Mouse (Mus musculus) myocyte (in vitro differentiated cells): Measurements from ENCODE around the gene Atp6v1g2. TPM values are rescaled to one million over a fixed set of nuclear protein-coding genes. Genes with fewer than 3 reads are reported as not detected.

ENCODE experiments used
- H3K27me3 ChIP-seq: one replicate; pipeline ENCODE4 v1.6.1; 2011; ENCODE audit not compliant: control insufficient read depth, insufficient read depth, insufficient read length
- H3K36me3 ChIP-seq: one replicate; pipeline ENCODE4 v1.6.1; 2011; ENCODE audit not compliant: control insufficient read depth, insufficient read depth
- H3K4me2 ChIP-seq: one replicate; pipeline ENCODE4 v1.6.1; 2011; ENCODE audit warnings: low read depth, control low read depth
- H3K4me3 ChIP-seq: one replicate; pipeline ENCODE4 v1.5.1; 2011; ENCODE audit warnings: mild to moderate bottlenecking, control low read depth, moderate library complexity
- H3K79me2 ChIP-seq: one replicate; pipeline ENCODE4 v1.6.1; 2011; ENCODE audit not compliant: control insufficient read depth, insufficient read depth
- H3ac ChIP-seq: one replicate; pipeline ENCODE4 v1.6.1; 2011; ENCODE audit not compliant: control insufficient read depth, insufficient read length
- CEBPB ChIP-seq: IDR thresholded peaks from 2 replicates; pipeline ENCODE4 v1.6.1; 2011; ENCODE audit warnings: mild to moderate bottlenecking, moderate library complexity; ENCODE audit not compliant: poor library complexity, insufficient read depth, severe bottlenecking
- E2F4 ChIP-seq: IDR thresholded peaks from one replicate; pipeline ENCODE4 v1.6.1; 2011; ENCODE audit warnings: mild to moderate bottlenecking, control low read depth, moderate library complexity; ENCODE audit not compliant: insufficient read depth
- MAX ChIP-seq: IDR thresholded peaks from one replicate; pipeline ENCODE4 v1.6.1; 2011; ENCODE audit warnings: low read depth, mild to moderate bottlenecking, control low read depth
- MYOD1 ChIP-seq, 3 experiments: IDR thresholded peaks; one replicate each; pipeline ENCODE4 v1.6.1; 2011; ENCODE audit warnings: control low read depth in 2 of 3, low read depth in 2 of 3, mild to moderate bottlenecking in 2 of 3, moderate library complexity in 1 of 3; ENCODE audit not compliant: insufficient read length in 2 of 3, control insufficient read depth in 1 of 3
- MYOG ChIP-seq, 3 experiments: IDR thresholded peaks; one replicate each; pipeline ENCODE4 v1.6.1; 2011; ENCODE audit warnings: control low read depth in 2 of 3, low read depth in 2 of 3, mild to moderate bottlenecking in 2 of 3; ENCODE audit not compliant: insufficient read length in 2 of 3, control insufficient read depth in 1 of 3, insufficient read depth in 1 of 3
- POLR2A ChIP-seq: IDR thresholded peaks from one replicate; pipeline ENCODE4 v1.6.1; 2011; ENCODE audit warnings: low read depth, mild to moderate bottlenecking, control low read depth, moderate library complexity; ENCODE audit not compliant: insufficient read length
- POLR2AphosphoS2 ChIP-seq: IDR thresholded peaks from one replicate; pipeline ENCODE4 v1.6.1; 2011; ENCODE audit warnings: low read depth, control low read depth; ENCODE audit not compliant: insufficient read length
- REST ChIP-seq: IDR thresholded peaks from one replicate; pipeline ENCODE4 v1.6.1; 2011; ENCODE audit warnings: mild to moderate bottlenecking, control low read depth, moderate library complexity; ENCODE audit not compliant: insufficient read depth, insufficient read length
- SRF ChIP-seq: IDR thresholded peaks from one replicate; pipeline ENCODE4 v1.6.1; 2011; ENCODE audit warnings: low read depth; ENCODE audit not compliant: control insufficient read depth, insufficient read length
- TCF12 ChIP-seq: IDR thresholded peaks from one replicate; pipeline ENCODE4 v1.6.1; 2011; ENCODE audit warnings: mild to moderate bottlenecking, control low read depth; ENCODE audit not compliant: poor library complexity, insufficient read depth, severe bottlenecking
- TCF3 ChIP-seq: IDR thresholded peaks from one replicate; pipeline ENCODE4 v1.6.1; 2011; ENCODE audit warnings: low read depth, control low read depth; ENCODE audit not compliant: insufficient read length
- USF1 ChIP-seq: IDR thresholded peaks from one replicate; pipeline ENCODE4 v1.6.1; 2011; ENCODE audit warnings: low read depth, mild to moderate bottlenecking, control low read depth, moderate library complexity
- polyA plus RNA-seq: library from polyadenylated mRNA; unstranded; fragments of >200 nt; fragmentation: generic; extraction: Trizol; gene quantifications from one replicate; pipeline ENCODE4 v1.2.1, GENCODE M21; 2012; ENCODE audit warnings: missing spikeins

Gene Atp6v1g2
- polyA plus RNA-seq, 1 experiment: 2.0 TPM

GRCm38 (mm10) chr17:35234903-35235302 lies 1.4 kb downstream of the Atp6v1g2 start:
- peak overlapping the region; percentile 80 for H3K4me2 ChIP-seq
- H3K36me3 ChIP-seq: peaks cover 5% of the 10 kb centered on the region
- no peaks in the 10 kb centered on the region for H3K27me3 ChIP-seq
- peak overlapping the region; percentile 94 for H3K4me3 ChIP-seq
- TF ChIP-seq MYOD1 (IDR thresholded peaks at IDR 0.05; ENCODE audit: control insufficient read depth in 1 of 3, insufficient read length in 2 of 3, low read depth in 2 of 3): peak in 1 of 3 experiments; percentile 31
- peak in 2 of 3 experiments; percentile 21 to 43 for TF ChIP-seq MYOG (IDR thresholded peaks at IDR 0.05; ENCODE audit: control insufficient read depth in 1 of 3, insufficient read depth in 1 of 3, insufficient read length in 2 of 3, low read depth in 2 of 3)
- peak; percentile 81 for TF ChIP-seq POLR2AphosphoS2
- peak; percentile 44 for TF ChIP-seq REST
- no peak for TF ChIP-seq USF1
- TF ChIP-seq TCF3: no peak
- no peak for TF ChIP-seq E2F4
- peak; percentile 85 for TF ChIP-seq POLR2A
- peaks cover 21% of the 10 kb centered on the region for H3K79me2 ChIP-seq
- H3ac ChIP-seq: peak overlapping the region; percentile 80

GRCm38 (mm10) chr17:35235614-35236389 lies 2.3 kb downstream of the Atp6v1g2 start, which contains the start of gene Nfkbil1:
Nfkbil1 (minus strand) TSS chr17:35235792.
- H3K27me3 ChIP-seq: no peaks in the 10 kb centered on the region
- peaks cover 3% of the 10 kb centered on the region for H3K36me3 ChIP-seq
- peak within 1 kb of the TSS; percentile 80 for H3ac ChIP-seq
- H3K4me3 ChIP-seq: peak within 1 kb of the TSS; percentile 94
- TF ChIP-seq CEBPB (0 out of 2 replicates have a peak, but pooled peaks have one; percentile 29), POLR2AphosphoS2 (peak; percentile 82), MYOD1 (IDR thresholded peaks at IDR 0.05; ENCODE audit: control insufficient read depth in 1 of 3, insufficient read length in 2 of 3, low read depth in 2 of 3) (peak in 1 of 3 experiments; percentile 12), POLR2A (peak; percentile 72), TCF12 (no peak), MYOG (IDR thresholded peaks at IDR 0.05; ENCODE audit: control insufficient read depth in 1 of 3, insufficient read depth in 1 of 3, insufficient read length in 2 of 3, low read depth in 2 of 3) (no peak), USF1 (no peak)
- H3K4me2 ChIP-seq: peak within 1 kb of the TSS; percentile 92
- H3K79me2 ChIP-seq: peaks cover 21% of the 10 kb centered on the region

GRCm38 (mm10) chr17:35236390-35236746 lies 2.9 kb downstream of the Atp6v1g2 start:
- Histone ChIP-seq H3K4me3 (peak overlapping the region; percentile 94), H3K4me2 (peak overlapping the region; percentile 92), H3K27me3 (no peaks in the 10 kb centered on the region), H3K36me3 (peaks cover 3% of the 10 kb centered on the region), H3ac (peak overlapping the region; percentile 80), H3K79me2 (peaks cover 16% of the 10 kb centered on the region)
- TF ChIP-seq MYOG (IDR thresholded peaks at IDR 0.05; ENCODE audit: control insufficient read depth in 1 of 3, insufficient read depth in 1 of 3, insufficient read length in 2 of 3, low read depth in 2 of 3): peak; percentile 8 to 89 (median 78)
- no peak for TF ChIP-seq SRF
- TF ChIP-seq POLR2AphosphoS2: peak; percentile 54
- peak; percentile 22 to 95 (median 88) for TF ChIP-seq MYOD1 (IDR thresholded peaks at IDR 0.05; ENCODE audit: control insufficient read depth in 1 of 3, insufficient read length in 2 of 3, low read depth in 2 of 3)
- no peak for TF ChIP-seq REST
- no peak for TF ChIP-seq TCF12
- no peak for TF ChIP-seq MAX

- H3K27me3 ChIP-seq: no peaks in the 10 kb centered on the region
- peaks cover 3% of the 10 kb centered on the region for H3K36me3 ChIP-seq
- H3K4me2 ChIP-seq: no peak overlapping the region
- no peak overlapping the region for H3K4me3 ChIP-seq
- no peak overlapping the region for H3ac ChIP-seq
- TF ChIP-seq USF1 (no peak), POLR2AphosphoS2 (no peak), MAX (no peak), MYOG (IDR thresholded peaks at IDR 0.05; ENCODE audit: control insufficient read depth in 1 of 3, insufficient read depth in 1 of 3, insufficient read length in 2 of 3, low read depth in 2 of 3) (no peak), REST (no peak)
- H3K79me2 ChIP-seq: peaks cover 18% of the 10 kb centered on the region
These were observed 3.5 kb downstream of the Atp6v1g2 start for GRCm38 (mm10) chr17:35236996-35237395.

GRCm38 (mm10) chr17:35237504-35237903 lies 4.0 kb downstream of the Atp6v1g2 start:
- Histone ChIP-seq H3K36me3 (peaks cover 3% of the 10 kb centered on the region), H3K4me3 (no peak overlapping the region), H3K27me3 (no peaks in the 10 kb centered on the region), H3ac (no peak overlapping the region), H3K4me2 (no peak overlapping the region), H3K79me2 (peaks cover 23% of the 10 kb centered on the region)
- TF ChIP-seq MYOD1 (IDR thresholded peaks at IDR 0.05; ENCODE audit: control insufficient read depth in 1 of 3, insufficient read length in 2 of 3, low read depth in 2 of 3) (no peak), CEBPB (no peak), MYOG (IDR thresholded peaks at IDR 0.05; ENCODE audit: control insufficient read depth in 1 of 3, insufficient read depth in 1 of 3, insufficient read length in 2 of 3, low read depth in 2 of 3) (no peak), REST (no peak), SRF (no peak), POLR2AphosphoS2 (no peak)
